Mouse (Mus musculus) retina, embryonic 14.5 days (tissue): Measurements from ENCODE around the gene E330034G19Rik.
"Not testable (repeated sequence)": the region's sequence is repeated elsewhere in the genome, so short reads cannot be mapped to it uniquely, and the experiment has no call there.

Source experiments
- DNase-seq: peaks from one replicate; pipeline ENCODE4 v3.0.0-alpha.2; 2015; ENCODE audit warnings: low spot score

The E330034G19Rik gene

GRCm38 (mm10) chr14:24292914-24293313 is at the start of gene E330034G19Rik:
E330034G19Rik (plus strand) TSS chr14:24293214.
- no peak for DNase-seq

GRCm38 (mm10) chr14:24244330-24245176 is 48.5 kb upstream of the E330034G19Rik start:
- DNase-seq, result peak; percentile 53

DNA sequence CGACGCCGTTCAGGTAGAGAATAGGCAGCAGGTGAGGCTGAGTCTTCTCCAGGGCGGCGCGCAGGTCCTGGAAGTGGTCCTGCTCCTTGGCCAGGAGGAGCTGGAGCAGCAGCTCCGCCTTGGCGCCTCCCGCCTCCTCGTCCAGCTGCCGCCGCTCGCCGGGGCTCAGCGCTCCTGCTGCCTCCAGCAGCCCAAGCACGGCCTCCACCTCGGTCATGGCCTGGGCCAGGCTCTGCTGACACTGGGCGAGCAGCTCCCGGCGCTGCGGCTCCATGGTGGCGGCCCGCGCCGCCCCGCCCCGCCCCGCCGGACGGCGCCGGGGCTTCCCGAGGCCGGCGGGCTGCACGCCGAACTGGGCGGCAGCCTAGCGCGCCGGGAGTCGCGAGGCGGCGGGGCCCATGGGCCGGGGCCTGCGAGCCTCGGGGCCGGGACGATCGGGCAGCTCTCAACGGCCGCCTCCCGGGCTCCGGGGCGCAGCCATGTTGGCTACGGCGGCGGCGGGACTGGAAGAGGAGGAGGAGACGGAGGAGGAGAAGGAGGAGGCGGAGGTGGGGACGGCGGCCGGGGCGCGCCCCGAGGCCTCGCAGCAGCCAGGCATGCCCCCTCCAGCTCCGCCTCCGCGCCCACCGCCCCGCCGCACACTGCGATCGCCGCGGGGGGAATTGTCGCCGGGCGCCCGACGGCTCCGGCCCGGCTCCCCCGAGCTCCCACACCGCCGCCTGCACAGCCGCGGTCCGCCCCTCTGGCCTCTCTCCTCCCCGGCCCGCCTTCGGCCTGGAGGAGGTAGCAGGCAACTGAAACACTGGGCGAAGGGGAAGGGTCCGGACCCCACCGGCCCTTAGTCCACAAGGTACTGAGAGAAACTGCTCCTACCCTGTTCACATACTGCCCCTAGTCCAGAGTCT is 47.6 kb upstream of the E330034G19Rik start, which contains the start of gene Dlg5:
Gene Dlg5 (minus strand): TSS at position 744 of the 905 bp plus-strand sequence.
- peak; percentile 67 for DNase-seq

- no peak for DNase-seq
Measured at GRCm38 (mm10) chr14:24249926-24250325, 43.1 kb upstream of the E330034G19Rik start.

- no peak for DNase-seq
Measured at GRCm38 (mm10) chr14:24251326-24251725, 41.7 kb upstream of the E330034G19Rik start.

- peak; percentile 48 for DNase-seq
Measured at GRCm38 (mm10) chr14:24253611-24254202, 39.3 kb upstream of the E330034G19Rik start.

DNA sequence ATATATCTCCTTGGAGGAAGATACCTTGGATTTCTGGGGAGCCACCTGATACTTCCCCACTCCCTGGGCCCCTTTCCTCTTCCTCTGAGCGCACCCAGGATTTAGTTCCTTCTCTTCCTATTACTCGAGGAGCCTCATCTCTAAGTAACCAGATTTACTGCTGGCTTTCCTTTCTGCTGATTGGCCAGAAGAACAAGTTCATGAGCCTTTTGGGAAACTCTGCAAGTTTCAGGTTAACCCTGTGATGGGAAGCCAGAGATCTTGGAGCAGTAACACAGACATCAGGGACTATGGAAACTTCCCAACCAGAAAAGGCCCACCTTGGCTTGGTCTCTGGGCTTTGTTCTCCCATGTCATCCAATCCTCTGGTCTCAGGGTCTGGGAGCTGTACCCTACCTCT is 37.1 kb upstream of the E330034G19Rik start:
- DNase-seq, result no peak

DNA sequence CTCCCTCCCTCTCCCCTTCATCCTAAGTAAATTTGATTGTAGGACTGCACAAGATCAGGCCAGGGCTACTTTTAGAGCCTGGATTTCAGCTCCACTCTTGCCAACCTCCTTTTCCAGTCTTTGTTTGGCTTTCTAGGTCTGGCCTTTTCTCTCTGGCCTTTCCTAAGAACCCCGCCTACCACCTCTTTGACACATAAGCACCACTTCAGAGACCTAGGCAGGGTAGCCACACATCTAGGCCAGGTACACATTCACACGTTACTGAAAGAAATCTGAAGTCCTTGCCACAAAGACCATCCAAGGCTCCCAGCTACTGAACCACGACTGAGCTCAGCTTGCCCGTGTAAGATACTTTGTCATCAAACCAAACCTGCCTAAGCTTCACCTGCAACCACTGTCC is 32.6 kb upstream of the E330034G19Rik start:
- no peak for DNase-seq

GRCm38 (mm10) chr14:24262382-24262781 is 30.6 kb upstream of the E330034G19Rik start:
- no peak for DNase-seq

DNA sequence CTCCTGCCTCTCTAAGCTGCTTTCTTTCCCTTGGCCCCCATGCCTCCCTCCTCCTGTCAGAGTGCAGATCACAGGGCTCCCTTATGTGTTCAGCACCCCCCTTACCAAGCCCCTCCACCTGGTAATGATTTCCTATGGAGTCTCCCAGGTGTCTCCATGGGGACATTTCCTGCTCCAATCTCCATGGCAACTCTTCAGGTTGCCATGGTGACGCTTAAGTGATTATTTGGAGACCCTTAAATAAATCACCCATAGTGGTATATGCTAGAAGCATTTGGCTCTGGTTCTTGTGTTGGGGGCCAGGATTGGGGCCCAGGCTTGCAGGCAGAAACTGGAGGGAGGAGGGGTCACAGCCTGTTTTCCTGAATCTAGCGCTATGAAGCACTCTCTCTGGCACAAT is 30.1 kb upstream of the E330034G19Rik start:
- DNase-seq, result no peak

DNA sequence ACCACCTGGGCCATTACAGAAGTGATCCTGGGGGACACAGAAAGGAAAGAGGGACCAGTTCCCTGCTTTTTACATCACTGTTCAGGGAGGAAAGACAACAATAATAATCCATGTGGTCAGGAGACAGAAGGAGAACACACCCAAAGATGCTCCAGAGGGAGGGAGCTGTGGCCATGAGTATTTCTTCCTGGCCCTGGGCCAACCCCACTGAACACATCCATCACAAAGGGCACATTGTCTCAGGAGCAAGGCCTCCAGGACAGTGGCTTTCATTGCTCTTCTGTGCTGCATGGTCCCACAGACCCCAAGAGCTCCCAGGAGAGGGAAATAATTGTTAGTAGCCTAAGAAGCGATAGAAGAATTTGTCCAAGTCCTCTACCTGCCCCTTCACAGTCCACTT is 23.4 kb upstream of the E330034G19Rik start:
- no peak for DNase-seq

DNA sequence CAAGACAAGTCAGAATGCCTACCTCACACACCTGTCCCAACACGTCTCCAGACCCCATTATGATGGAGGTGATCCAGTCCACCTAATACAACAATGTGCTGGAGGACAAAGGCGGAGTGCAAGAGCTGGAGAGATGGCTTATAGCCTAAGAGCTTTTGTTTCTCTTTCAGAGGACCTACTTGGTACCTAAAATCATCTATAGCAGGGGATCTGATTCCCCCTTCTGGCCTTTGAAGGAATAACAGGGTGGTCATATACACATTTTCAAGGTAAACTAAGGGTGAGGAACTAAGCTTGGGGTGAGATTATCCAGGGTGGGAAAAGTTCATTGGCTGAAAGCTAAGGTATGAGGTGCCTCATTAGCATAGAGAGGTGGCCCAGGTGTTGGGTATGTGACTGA is 19.4 kb upstream of the E330034G19Rik start:
- peak; percentile 74 for DNase-seq

DNA sequence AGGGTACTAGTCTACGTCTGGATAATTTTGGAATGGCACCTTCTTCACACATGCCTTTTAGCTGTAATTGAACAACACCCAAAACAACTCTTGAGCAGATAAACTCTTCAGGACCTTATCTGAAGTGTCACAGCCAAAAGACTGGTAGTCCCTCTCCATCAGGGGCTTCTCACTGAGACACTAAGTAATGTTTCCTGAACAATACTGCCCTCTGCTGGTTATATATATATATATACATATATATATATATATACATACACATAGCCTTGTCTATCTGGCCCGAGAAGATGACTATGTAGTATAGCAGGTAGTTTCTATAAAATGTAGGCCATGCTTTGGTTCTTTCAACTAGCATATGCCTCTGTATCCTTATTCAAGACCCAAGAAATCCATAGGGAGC is 17.5 kb upstream of the E330034G19Rik start:
- DNase-seq, result peak; percentile 89

- DNase-seq, result no peak
Measured at GRCm38 (mm10) chr14:24281278-24281677, 11.7 kb upstream of the E330034G19Rik start.

- DNase-seq, result no peak
Measured at GRCm38 (mm10) chr14:24282276-24282675, 10.7 kb upstream of the E330034G19Rik start.

GRCm38 (mm10) chr14:24286136-24286535 is 6.9 kb upstream of the E330034G19Rik start:
- no peak for DNase-seq

GRCm38 (mm10) chr14:24290726-24291125 is 2.3 kb upstream of the E330034G19Rik start:
- DNase-seq, result no peak

GRCm38 (mm10) chr14:24293631-24294030 is 617 bp downstream of the E330034G19Rik start:
- DNase-seq, result no peak

GRCm38 (mm10) chr14:24302126-24302525 is 9.1 kb downstream of the E330034G19Rik start:
- DNase-seq, result not testable (repeated sequence)

- no peak for DNase-seq
Measured at GRCm38 (mm10) chr14:24306667-24307066, 13.7 kb downstream of the E330034G19Rik start.

- DNase-seq, result no peak
Measured at GRCm38 (mm10) chr14:24307146-24307545, 14.1 kb downstream of the E330034G19Rik start.

- peak; percentile 79 for DNase-seq
Measured at GRCm38 (mm10) chr14:24311110-24311509, 18.1 kb downstream of the E330034G19Rik start.
